Mouse (Mus musculus) MEL (cell line): ENCODE results near the gene Sv2b. TPM values are rescaled to one million over a fixed set of nuclear protein-coding genes. Genes with fewer than 3 reads are reported as not detected.

ENCODE experiments used
- DNase-seq: peaks from one replicate; pipeline ENCODE4 v3.0.0; 2011; ENCODE audit warnings: low read depth, low spot score
- H3K27ac ChIP-seq: 2 replicates; pipeline ENCODE4 v1.5.1; 2012; ENCODE audit warnings: low read depth, mild to moderate bottlenecking, control low read depth, low read length, moderate library complexity; ENCODE audit not compliant: control insufficient read depth
- H3K27me3 ChIP-seq, 2 experiments: fragments of 150-350 bp in 1 of 2; sonication (generic) in 1 of 2; 2 replicates each; pipeline ENCODE4 v1.6.1; 2012; ENCODE audit warnings: low read length in 2 of 2, mild to moderate bottlenecking in 2 of 2, improper control_type of control experiment in 1 of 2, moderate library complexity in 1 of 2; ENCODE audit not compliant: insufficient read depth in 2 of 2, control insufficient read depth in 1 of 2
- H3K36me3 ChIP-seq, 2 experiments: 2 replicates each; pipeline ENCODE4 v1.6.1; 2012 to 2014; ENCODE audit warnings: low read length in 2 of 2, improper control_type of control experiment in 1 of 2, inconsistent platforms in 1 of 2, mild to moderate bottlenecking in 1 of 2; ENCODE audit not compliant: insufficient read depth in 2 of 2, control insufficient read depth in 1 of 2
- H3K4me1 ChIP-seq, 2 experiments: fragments of 150-350 bp in 1 of 2; sonication (generic) in 1 of 2; 2 replicates each; pipeline ENCODE4 v1.6.1; 2012; ENCODE audit warnings: low read length in 2 of 2, improper control_type of control experiment in 1 of 2, mild to moderate bottlenecking in 1 of 2; ENCODE audit not compliant: insufficient read depth in 2 of 2, control insufficient read depth in 1 of 2
- H3K4me3 ChIP-seq, 2 experiments: fragments of 150-350 bp in 1 of 2; sonication (generic) in 1 of 2; 2 replicates each; pipeline ENCODE4 v1.5.1; 2012; ENCODE audit warnings: low read depth in 2 of 2, low read length in 2 of 2, mild to moderate bottlenecking in 2 of 2, moderate library complexity in 2 of 2, control low read depth in 1 of 2, improper control_type of control experiment in 1 of 2; ENCODE audit not compliant: control insufficient read depth in 1 of 2, insufficient read depth in 1 of 2
- H3K79me2 ChIP-seq: 2 replicates; pipeline ENCODE4 v1.6.1; 2012; ENCODE audit warnings: mild to moderate bottlenecking, low read length, moderate library complexity; ENCODE audit not compliant: control insufficient read depth, poor library complexity, insufficient read depth
- H3K9ac ChIP-seq: 2 replicates; pipeline ENCODE4 v1.6.1; 2012; ENCODE audit warnings: low read depth, mild to moderate bottlenecking, control low read depth, low read length, moderate library complexity; ENCODE audit not compliant: control insufficient read depth, poor library complexity, severe bottlenecking
- H3K9me3 ChIP-seq: fragments of 150-350 bp; sonication (generic); replicated peaks from 2 replicates; pipeline ENCODE4 v1.6.1; 2012; ENCODE audit warnings: mild to moderate bottlenecking, low read length, improper control_type of control experiment, moderate library complexity; ENCODE audit not compliant: insufficient read depth
- BHLHE40 ChIP-seq: IDR thresholded peaks from 2 replicates; pipeline ENCODE4 v1.6.1; 2012; ENCODE audit warnings: low read depth, mild to moderate bottlenecking, inconsistent platforms, low read length, improper control_type of control experiment, borderline replicate concordance
- CHD1 ChIP-seq: IDR thresholded peaks from 2 replicates; pipeline ENCODE4 v1.6.1; 2012; ENCODE audit warnings: low read depth, mild to moderate bottlenecking, inconsistent platforms, low read length, improper control_type of control experiment
- E2F4 ChIP-seq: IDR thresholded peaks from 2 replicates; pipeline ENCODE4 v1.6.1; 2011; ENCODE audit warnings: low read depth, low read length, improper control_type of control experiment, borderline replicate concordance
- ELF1 ChIP-seq: IDR thresholded peaks from 2 replicates; pipeline ENCODE4 v1.6.1; 2014; ENCODE audit warnings: low read depth, mild to moderate bottlenecking, inconsistent platforms, low read length, improper control_type of control experiment, moderate library complexity
- ETS1 ChIP-seq: IDR thresholded peaks from 2 replicates; pipeline ENCODE4 v1.6.1; 2012; ENCODE audit warnings: low read depth, mild to moderate bottlenecking, inconsistent platforms, low read length, improper control_type of control experiment, moderate library complexity
- GABPA ChIP-seq: IDR thresholded peaks from 2 replicates; pipeline ENCODE4 v1.6.1; 2012; ENCODE audit warnings: low read depth, mild to moderate bottlenecking, inconsistent platforms, low read length, improper control_type of control experiment, moderate library complexity
- JUND ChIP-seq: IDR thresholded peaks from 2 replicates; pipeline ENCODE4 v1.6.1; 2011; ENCODE audit warnings: low read depth, mild to moderate bottlenecking, improper control_type of control experiment, low read length
- MAFK ChIP-seq: IDR thresholded peaks from 2 replicates; pipeline ENCODE4 v1.6.1; 2011; ENCODE audit warnings: low read depth, mild to moderate bottlenecking, low read length, improper control_type of control experiment, borderline replicate concordance
- MXI1 ChIP-seq: IDR thresholded peaks from 2 replicates; pipeline ENCODE4 v1.6.1; 2011; ENCODE audit warnings: mild to moderate bottlenecking, low read depth, low read length, improper control_type of control experiment
- POLR2AphosphoS2 ChIP-seq: IDR thresholded peaks from 2 replicates; pipeline ENCODE4 v1.6.1; 2011; ENCODE audit warnings: low read length, improper control_type of control experiment
- POLR2AphosphoS5 ChIP-seq: IDR thresholded peaks from 2 replicates; pipeline ENCODE4 v1.6.1; 2012; ENCODE audit warnings: low read depth, borderline replicate concordance, mild to moderate bottlenecking, inconsistent platforms, low read length, moderate library complexity, mixed read lengths
- RAD21 ChIP-seq: IDR thresholded peaks from 2 replicates; pipeline ENCODE4 v1.6.1; 2011; ENCODE audit warnings: mild to moderate bottlenecking, low read depth, low read length, improper control_type of control experiment
- RCOR1 ChIP-seq: IDR thresholded peaks from 2 replicates; pipeline ENCODE4 v1.6.1; 2012; ENCODE audit warnings: low read depth, mild to moderate bottlenecking, inconsistent platforms, low read length, improper control_type of control experiment
- SIN3A ChIP-seq: IDR thresholded peaks from 2 replicates; pipeline ENCODE4 v1.6.1; 2012; ENCODE audit warnings: low read length, improper control_type of control experiment, inconsistent platforms
- SMC3 ChIP-seq: IDR thresholded peaks from 2 replicates; pipeline ENCODE4 v1.6.1; 2011; ENCODE audit warnings: low read depth, low read length, improper control_type of control experiment
- TBP ChIP-seq: IDR thresholded peaks from 2 replicates; pipeline ENCODE4 v1.8.0; 2011; ENCODE audit warnings: low read depth, low read length, improper control_type of control experiment
- TCF12 ChIP-seq: IDR thresholded peaks from 2 replicates; pipeline ENCODE4 v1.6.1; 2014; ENCODE audit warnings: low read depth, mild to moderate bottlenecking, inconsistent platforms, low read length, improper control_type of control experiment, moderate library complexity
- UBTF ChIP-seq: IDR thresholded peaks from 2 replicates; pipeline ENCODE4 v1.6.1; 2012; ENCODE audit warnings: low read depth, mild to moderate bottlenecking, inconsistent platforms, low read length, improper control_type of control experiment, moderate library complexity, borderline replicate concordance; ENCODE audit not compliant: insufficient read depth
- USF1 ChIP-seq: IDR thresholded peaks from 2 replicates; pipeline ENCODE4 v1.6.1; 2014; ENCODE audit warnings: low read depth, mild to moderate bottlenecking, inconsistent platforms, low read length, improper control_type of control experiment, moderate library complexity
- USF2 ChIP-seq, 2 experiments: IDR thresholded peaks; 2 replicates each; pipeline ENCODE4 v1.6.1; 2011 to 2012; ENCODE audit warnings: improper control_type of control experiment in 2 of 2, low read length in 2 of 2, borderline replicate concordance in 1 of 2, inconsistent platforms in 1 of 2, low read depth in 1 of 2, mild to moderate bottlenecking in 1 of 2; ENCODE audit not compliant: insufficient read depth in 1 of 2
- ZC3H11A ChIP-seq: IDR thresholded peaks from 2 replicates; pipeline ENCODE4 v1.6.1; 2012; ENCODE audit warnings: low read depth, mild to moderate bottlenecking, inconsistent platforms, low read length, improper control_type of control experiment
- ZKSCAN1 ChIP-seq: IDR thresholded peaks from 2 replicates; pipeline ENCODE4 v1.6.1; 2012; ENCODE audit warnings: low read depth, mild to moderate bottlenecking, inconsistent platforms, low read length, improper control_type of control experiment, moderate library complexity
- ZNF384 ChIP-seq: IDR thresholded peaks from 2 replicates; pipeline ENCODE4 v1.6.1; 2012; ENCODE audit warnings: low read depth, mild to moderate bottlenecking, inconsistent platforms, low read length, improper control_type of control experiment
- polyA plus RNA-seq, 2 experiments: library from polyadenylated mRNA; stranded (reverse) in 1 of 2; unstranded in 1 of 2; fragments of >175 nt in 1 of 2; fragments of >200 nt in 1 of 2; gene quantifications; 2 replicates each; pipeline versions ENCODE4 v1.2.1 to v1.2.4; 2012; ENCODE audit warnings: low replicate concordance in 2 of 2, low read depth in 1 of 2; ENCODE audit not compliant: insufficient read length in 2 of 2, insufficient read depth in 1 of 2, missing spikeins in 1 of 2
- total RNA-seq: library from RNA; depleted of rRNA; stranded (reverse); fragments of 300-350 nt; gene quantifications from 2 replicates; pipeline ENCODE4 v1.2.3, GENCODE M21; 2012

Sv2b gene
- total and polyA plus RNA-seq, 3 experiments = not detected

DNA sequence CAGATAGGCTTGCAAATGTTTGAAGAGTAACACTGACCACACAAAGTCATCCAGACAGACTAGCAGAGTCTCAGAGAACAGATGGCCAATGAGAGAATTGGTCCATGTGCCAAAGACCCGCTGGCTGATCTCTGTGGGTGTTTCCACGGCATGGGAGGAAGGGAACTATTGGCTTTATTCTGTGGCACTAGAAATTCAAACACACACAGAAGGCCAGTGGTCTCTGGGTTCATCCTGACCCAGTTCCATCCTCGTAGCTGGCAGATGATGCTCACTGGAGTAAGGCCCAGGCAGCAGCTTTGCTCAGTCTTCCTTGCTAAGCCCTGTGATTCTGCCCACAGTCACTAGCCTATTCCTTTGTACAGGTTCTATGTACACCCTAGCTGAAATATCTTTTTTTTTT is 20.7 kb upstream of the Sv2b start:
- no peak for DNase-seq
- peaks cover 0 to 4% of the 10 kb centered on the region in 2 experiments; a peak in 2 of 4 replicates for H3K27me3 ChIP-seq
- H3K4me1 ChIP-seq = no peaks in the 10 kb centered on the region
- no peak overlapping the region for H3K9ac ChIP-seq
- no peak for TF ChIP-seq GABPA
- no peak for TF ChIP-seq TBP
- no peak for TF ChIP-seq SMC3
- no peak for TF ChIP-seq USF2 (IDR thresholded peaks at IDR 0.05; ENCODE audit: borderline replicate concordance in 1 of 2, insufficient read depth in 1 of 2, low read depth in 1 of 2, low read length in 2 of 2)
- no peak for TF ChIP-seq ZC3H11A
- TF ChIP-seq ZKSCAN1 = no peak
- TF ChIP-seq RCOR1 = no peak
- TF ChIP-seq MAFK = no peak
- no peak for TF ChIP-seq E2F4
- TF ChIP-seq RAD21 = no peak
- TF ChIP-seq TCF12 = no peak
- no peak for TF ChIP-seq BHLHE40
- TF ChIP-seq USF1 = no peak
- TF ChIP-seq SIN3A = no peak
- TF ChIP-seq POLR2AphosphoS5 = no peak
- no peak overlapping the region for H3K4me3 ChIP-seq
- H3K27ac ChIP-seq = no peak overlapping the region
- no peaks in the 10 kb centered on the region for H3K9me3 ChIP-seq
- no peaks in the 10 kb centered on the region for H3K79me2 ChIP-seq
- H3K36me3 ChIP-seq = no peaks in the 10 kb centered on the region

DNA sequence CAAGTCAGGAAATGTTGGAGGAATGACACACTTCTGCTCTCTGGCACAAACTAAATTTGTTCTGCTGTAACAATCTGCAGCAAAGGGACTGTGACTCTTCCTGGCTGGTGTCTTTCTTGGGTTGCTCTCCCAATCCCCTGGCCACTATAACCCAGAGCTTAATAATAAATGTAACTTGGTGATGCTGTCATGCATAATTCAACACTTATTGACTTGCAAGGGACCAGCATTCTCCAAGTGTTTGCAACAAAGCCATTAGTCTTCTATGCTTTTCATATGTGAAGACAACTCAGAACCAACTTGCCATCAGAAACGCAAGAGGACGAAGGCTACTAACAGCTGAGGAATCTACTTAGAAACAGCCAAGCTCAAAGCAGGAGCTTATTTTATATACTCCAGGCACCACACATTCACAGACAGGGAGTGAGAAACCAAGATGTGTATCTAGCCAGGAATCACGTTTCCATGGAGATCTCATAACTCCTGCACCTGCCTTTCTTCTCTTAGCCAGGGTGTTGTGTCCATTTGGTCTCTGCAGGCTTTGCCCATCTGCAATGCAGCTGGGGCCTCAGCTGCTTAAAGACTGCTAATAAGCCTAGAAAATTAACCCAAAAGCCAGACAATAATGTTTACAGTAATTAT is 19.8 kb upstream of the Sv2b start:
- H3K79me2 ChIP-seq = no peaks in the 10 kb centered on the region

More for the DNA sequence above, 19.8 kb upstream of the Sv2b start:
- H3K9me3 ChIP-seq = no peaks in the 10 kb centered on the region
- H3K27me3 ChIP-seq = peaks cover 0 to 4% of the 10 kb centered on the region in 2 experiments; a peak in 2 of 4 replicates
- no peak overlapping the region for H3K27ac ChIP-seq
- H3K4me1 ChIP-seq = no peaks in the 10 kb centered on the region
- H3K36me3 ChIP-seq = no peaks in the 10 kb centered on the region
- no peak overlapping the region for H3K4me3 ChIP-seq
- TF ChIP-seq UBTF = no peak
- TF ChIP-seq JUND = no peak
- TF ChIP-seq ETS1 = no peak
- no peak for TF ChIP-seq CHD1
- no peak for TF ChIP-seq MXI1
- no peak for TF ChIP-seq POLR2AphosphoS2
- TF ChIP-seq ZNF384 = no peak
- TF ChIP-seq ELF1 = no peak
- TF ChIP-seq, all 39 proteins: peak for 0
- DNase-seq = no peak
- H3K9ac ChIP-seq = no peak overlapping the region
